Mouse (Mus musculus): ENCODE measurements at regions not wholly inside any gene's neighbourhood (a gene's known extent, or its start where the extent isn't known, plus 50 kb on each side); places are given as distances from the start of the nearest gene placed in this dataset.

DNA sequence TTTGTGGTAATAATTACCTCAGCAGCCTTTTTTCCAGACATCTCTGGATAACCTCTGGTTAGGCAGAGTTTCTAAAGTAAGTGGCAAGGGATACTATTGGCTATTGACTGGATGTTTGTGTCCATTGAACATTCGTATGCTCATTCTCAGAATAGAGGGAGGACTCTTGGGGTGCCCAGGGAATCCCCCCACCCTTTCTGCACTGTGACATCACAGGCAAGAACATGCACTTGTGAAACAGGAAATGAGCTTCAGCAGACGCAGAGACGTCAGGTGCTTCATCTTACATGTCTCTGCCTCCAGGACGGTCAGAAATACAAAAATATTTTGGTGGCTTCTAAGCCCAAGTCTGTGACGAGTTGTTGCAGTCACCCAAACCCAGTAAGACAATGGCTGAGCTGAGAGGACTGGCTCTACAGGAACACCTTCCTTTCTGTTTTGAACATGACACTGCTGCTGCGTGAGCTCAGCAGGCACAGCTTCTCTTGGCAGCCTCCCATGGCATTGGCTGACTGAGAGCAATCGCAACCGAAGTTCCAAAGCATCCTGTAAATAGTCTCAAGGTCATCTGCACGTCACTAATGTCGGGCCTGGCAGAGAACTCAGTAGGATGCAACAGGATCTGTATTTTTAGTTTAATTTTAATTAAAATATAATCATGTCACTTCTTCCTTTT is 904.6 kb downstream of the Slc4a3 start:
- TF ChIP-seq MAX (IDR thresholded peaks at IDR 0.05; ENCODE audit: low read length) (no peak), NELFE (IDR thresholded peaks at IDR 0.05; ENCODE audit: low read depth, low read length) (no peak), CTCF (conservative IDR thresholded peaks at IDR 0.05 in 1 of 2, IDR thresholded peaks at IDR 0.05 in 1 of 2; ENCODE audit: low read depth in 2 of 2, low read length in 2 of 2) (no peak), TCF12 (IDR thresholded peaks at IDR 0.05; ENCODE audit: low read depth, low read length) (no peak), POLR2A (IDR thresholded peaks at IDR 0.05; ENCODE audit: low read depth, low read length) (no peak), JUND (conservative IDR thresholded peaks at IDR 0.05; ENCODE audit: low read depth, low read length) (no peak), MAFK (IDR thresholded peaks at IDR 0.05; ENCODE audit: insufficient replicate concordance, low read length) (no peak), EP300 (IDR thresholded peaks at IDR 0.05; ENCODE audit: low read length) (no peak), CHD2 (IDR thresholded peaks at IDR 0.05; ENCODE audit: low read length) (no peak), ZNF384 (IDR thresholded peaks at IDR 0.05; ENCODE audit: low read depth, low read length) (no peak)

Data from CH12.LX (cell line).